Mouse (Mus musculus) kidney, embryonic 14.5 days (tissue): ENCODE measurements around the gene Wars2. TPM values are rescaled to one million over a fixed set of nuclear protein-coding genes. Genes with fewer than 3 reads are reported as not detected.

Experiments
- ATAC-seq: fragments of 200-750 bp; cut with Nextera tagmentation; 2 replicates; pipeline ENCODE4 v1.8.0; 2017; ENCODE audit warnings: moderate number of reproducible peaks, mild to moderate bottlenecking, moderate TSS enrichment, moderate library complexity; ENCODE audit not compliant: low FRiP score, low TSS enrichment
- H3K27ac ChIP-seq: fragments of 300-500 bp; sonication (generic); 2 replicates; pipeline ENCODE4 v1.5.1; 2014; ENCODE audit warnings: low read depth, mild to moderate bottlenecking, low read length, moderate library complexity, mixed read lengths
- H3K27me3 ChIP-seq: fragments of 300-500 bp; sonication (generic); 2 replicates; pipeline ENCODE4 v1.6.1; 2014; ENCODE audit warnings: mild to moderate bottlenecking, low read length; ENCODE audit not compliant: control insufficient read depth, insufficient read depth
- H3K36me3 ChIP-seq: fragments of 300-500 bp; sonication (generic); 2 replicates; pipeline ENCODE4 v1.6.1; 2014; ENCODE audit warnings: low read length, mixed read lengths; ENCODE audit not compliant: control insufficient read depth, insufficient read depth
- H3K4me1 ChIP-seq: fragments of 300-500 bp; sonication (generic); 2 replicates; pipeline ENCODE4 v1.6.1; 2014; ENCODE audit warnings: low read length, mixed read lengths; ENCODE audit not compliant: control insufficient read depth, insufficient read depth
- H3K4me2 ChIP-seq: fragments of 300-500 bp; sonication (generic); replicated peaks from 2 replicates; pipeline ENCODE4 v1.6.1; 2014; ENCODE audit warnings: low read depth, mild to moderate bottlenecking, low read length
- H3K4me3 ChIP-seq: fragments of 300-500 bp; sonication (generic); 2 replicates; pipeline ENCODE4 v1.5.1; 2014; ENCODE audit warnings: mild to moderate bottlenecking, low read length
- H3K9ac ChIP-seq: fragments of 300-500 bp; sonication (generic); 2 replicates; pipeline ENCODE4 v1.6.1; 2014; ENCODE audit warnings: low read depth, mild to moderate bottlenecking, low read length, moderate library complexity
- H3K9me3 ChIP-seq: fragments of 300-500 bp; sonication (generic); 2 replicates; pipeline ENCODE4 v1.6.1; 2016; ENCODE audit warnings: low read length; ENCODE audit not compliant: control insufficient read depth
- WGBS: fragments of 180-500 bp; shearing (Covaris S2); extraction: QIAGEN DNeasy Blood & Tissue Kit; methylation state at CpG from one replicate; pipeline ENCODE4 v1.1.7; 2014; 5-methylcytosine and 5-hydroxymethylcytosine counted together
- polyA plus RNA-seq: library from polyadenylated mRNA; unstranded; fragments of >200 nt; fragmentation: Nextera tagmentation; extraction: Ambion mirVana; gene quantifications from 2 replicates; pipeline ENCODE4 v1.2.1, GENCODE M21; 2014

Gene Wars2
- polyA plus RNA-seq, 1 experiment from 2014 or later, result 10.5 TPM

DNA sequence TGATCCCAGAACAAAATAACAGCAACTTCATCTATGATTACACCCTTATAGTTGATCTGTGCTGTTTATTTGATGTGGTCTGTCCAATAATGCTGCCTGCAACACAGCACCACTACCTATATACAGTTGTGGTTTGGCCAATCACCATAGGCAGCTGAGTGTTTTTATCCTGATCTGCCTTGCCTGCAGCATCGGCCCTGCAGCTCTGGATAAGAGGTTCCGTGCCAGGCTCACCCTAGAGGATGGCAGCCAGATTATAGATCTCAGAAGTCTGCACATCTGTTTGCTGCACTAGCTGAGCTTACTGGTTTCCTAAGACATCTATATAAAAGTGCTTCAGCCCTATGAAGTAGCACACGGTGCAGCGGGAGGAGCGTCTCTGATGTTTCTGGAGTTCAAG, 32.3 kb downstream of the Wars2 start:
- H3K4me2 ChIP-seq, result no peak overlapping the region
- H3K27me3 ChIP-seq, result no peaks in the 10 kb centered on the region
- WGBS, result 89% methylated on average over 5 of the region's 5 CpGs
- no peaks in the 10 kb centered on the region for H3K9me3 ChIP-seq
- H3K36me3 ChIP-seq, result no peaks in the 10 kb centered on the region
- no peak overlapping the region for H3K9ac ChIP-seq
- peaks cover 4% of the 10 kb centered on the region; the same call in 1 of the 2 replicates for H3K4me1 ChIP-seq
- ATAC-seq, result no peak
- no peak overlapping the region for H3K27ac ChIP-seq
- no peak overlapping the region for H3K4me3 ChIP-seq

DNA sequence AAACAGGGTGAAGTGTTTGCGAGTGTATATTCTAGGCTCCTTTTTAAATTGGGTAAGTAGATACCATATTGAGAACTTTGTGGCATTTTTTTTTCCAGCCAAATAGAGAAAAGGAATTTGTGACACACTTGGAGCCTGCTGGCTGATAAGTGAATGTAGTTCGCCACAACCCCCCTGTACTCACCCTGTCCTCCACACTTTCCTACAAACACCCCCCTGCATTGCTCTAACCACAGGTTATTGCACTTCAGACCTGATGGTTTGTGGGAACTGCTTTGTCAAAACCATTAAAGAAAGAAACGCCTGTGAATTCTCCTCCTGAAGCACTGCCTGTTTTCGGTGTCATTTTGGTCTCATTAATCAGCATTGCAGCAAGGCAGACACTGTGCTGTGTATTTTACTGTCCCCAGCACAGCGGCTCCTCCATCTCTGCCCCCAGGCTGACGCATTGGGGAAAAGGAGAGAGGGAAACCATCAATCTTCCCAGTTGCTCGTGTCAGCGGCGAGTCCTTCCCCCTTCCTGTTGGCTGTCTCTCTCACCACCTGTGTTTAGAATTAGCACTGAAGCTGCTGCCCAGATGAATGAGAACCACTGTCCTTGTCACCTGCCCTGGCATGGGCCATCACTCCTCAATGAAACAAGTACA, 33.9 kb downstream of the Wars2 start:
- H3K4me1 ChIP-seq, result peaks cover 4% of the 10 kb centered on the region; the same call in 1 of the 2 replicates
- H3K9me3 ChIP-seq, result no peaks in the 10 kb centered on the region
- H3K27ac ChIP-seq, result no peak overlapping the region
- 17% methylated on average over 9 of the region's 9 CpGs for WGBS
- H3K36me3 ChIP-seq, result no peaks in the 10 kb centered on the region
- no peaks in the 10 kb centered on the region for H3K27me3 ChIP-seq
- no peak for ATAC-seq
- H3K9ac ChIP-seq, result no peak overlapping the region
- H3K4me2 ChIP-seq, result 0 out of 2 replicates have a peak overlapping the region, but pooled peaks have one; percentile 10
- H3K4me3 ChIP-seq, result no peak overlapping the region

DNA sequence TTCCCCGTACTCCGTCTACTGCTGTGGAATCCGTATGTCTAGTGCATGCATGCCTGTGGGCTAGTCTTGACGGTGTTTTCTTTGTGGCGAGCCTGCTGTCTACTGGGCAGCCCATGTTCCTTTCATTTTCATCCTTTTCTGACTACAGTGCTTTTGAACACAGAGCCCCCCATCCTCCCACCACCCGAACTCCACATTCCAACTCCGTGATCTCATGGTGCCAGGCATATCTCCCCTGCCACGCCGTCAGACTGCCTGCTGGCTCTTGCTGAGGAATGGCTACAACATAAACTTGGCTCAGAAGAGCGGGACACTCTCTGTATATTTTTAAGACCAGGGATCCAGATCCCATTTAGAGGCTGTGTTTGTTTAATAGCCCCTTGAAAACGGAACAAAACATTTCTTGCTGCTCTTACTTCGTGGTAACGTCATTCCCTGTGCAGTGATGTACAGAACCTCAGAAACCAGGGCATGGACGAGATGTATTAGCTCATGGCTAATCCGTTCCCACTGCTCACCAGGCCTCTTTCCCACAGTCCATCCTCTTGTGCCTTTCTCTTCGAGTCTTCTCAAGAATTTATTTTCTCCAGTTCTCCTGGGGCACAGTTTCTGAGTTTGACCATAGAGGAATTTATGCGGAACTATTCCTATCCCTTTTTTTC, 42.6 kb downstream of the Wars2 start:
- no peaks in the 10 kb centered on the region for H3K27me3 ChIP-seq
- H3K4me1 ChIP-seq, result no peaks in the 10 kb centered on the region
- no peaks in the 10 kb centered on the region for H3K36me3 ChIP-seq
- H3K4me2 ChIP-seq, result no peak overlapping the region
- no peak overlapping the region for H3K27ac ChIP-seq
- H3K9ac ChIP-seq, result no peak overlapping the region
- 83% methylated on average over 17 of the region's 17 CpGs for WGBS
- H3K9me3 ChIP-seq, result no peaks in the 10 kb centered on the region
- H3K4me3 ChIP-seq, result no peak overlapping the region
- ATAC-seq, result no peak

DNA sequence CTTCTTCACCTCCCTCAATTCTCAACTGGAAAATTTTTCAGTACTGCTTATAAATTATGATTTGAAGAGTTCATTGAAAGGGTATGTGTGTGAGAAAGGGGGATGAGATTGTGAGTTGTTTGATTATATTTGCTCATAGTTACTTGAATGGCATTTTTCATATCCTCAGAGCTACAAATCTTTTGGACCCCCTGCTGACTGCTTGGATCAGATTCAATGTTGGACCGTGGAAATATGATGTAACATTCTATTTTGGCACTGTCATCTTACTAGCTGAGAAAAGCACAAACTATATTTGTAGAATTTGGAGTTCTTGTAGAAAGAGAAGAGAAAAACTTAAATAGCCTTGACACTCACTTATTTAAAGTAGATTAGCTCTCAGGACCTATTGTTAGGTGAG, 43.5 kb downstream of the Wars2 start:
- Histone ChIP-seq H3K27me3 (no peaks in the 10 kb centered on the region), H3K4me2 (no peak overlapping the region), H3K4me3 (no peak overlapping the region), H3K36me3 (no peaks in the 10 kb centered on the region), H3K9me3 (no peaks in the 10 kb centered on the region), H3K4me1 (no peaks in the 10 kb centered on the region), H3K27ac (no peak overlapping the region), H3K9ac (no peak overlapping the region)
- 82% methylated on average over 1 of the region's 1 CpGs for WGBS
- ATAC-seq, result no peak

DNA sequence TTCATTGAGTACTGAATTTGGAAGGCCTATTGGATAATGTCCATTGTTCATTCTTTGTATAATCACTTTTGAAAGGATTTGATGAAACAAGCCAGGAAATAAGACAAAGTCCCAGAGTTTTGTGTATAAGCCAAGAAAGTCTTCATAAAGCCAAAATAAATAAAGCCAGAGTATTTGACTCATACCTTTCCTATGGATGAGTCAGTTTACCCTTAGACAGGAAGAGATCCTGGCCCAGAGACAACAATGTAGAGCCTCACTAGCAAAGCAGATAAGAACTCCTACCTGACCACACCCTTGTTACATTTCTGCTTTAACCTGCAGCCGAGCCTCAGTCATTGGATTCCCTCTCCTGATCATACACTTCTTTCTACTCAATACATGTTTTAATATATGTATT, 47.2 kb downstream of the Wars2 start:
- no peak overlapping the region for H3K4me3 ChIP-seq
- no peak overlapping the region for H3K4me2 ChIP-seq
- no peaks in the 10 kb centered on the region for H3K9me3 ChIP-seq
- no peak overlapping the region for H3K27ac ChIP-seq
- 100% methylated on average over 1 of the region's 1 CpGs for WGBS
- H3K4me1 ChIP-seq, result no peaks in the 10 kb centered on the region
- H3K9ac ChIP-seq, result no peak overlapping the region
- H3K27me3 ChIP-seq, result no peaks in the 10 kb centered on the region
- no peak for ATAC-seq
- no peaks in the 10 kb centered on the region for H3K36me3 ChIP-seq

DNA sequence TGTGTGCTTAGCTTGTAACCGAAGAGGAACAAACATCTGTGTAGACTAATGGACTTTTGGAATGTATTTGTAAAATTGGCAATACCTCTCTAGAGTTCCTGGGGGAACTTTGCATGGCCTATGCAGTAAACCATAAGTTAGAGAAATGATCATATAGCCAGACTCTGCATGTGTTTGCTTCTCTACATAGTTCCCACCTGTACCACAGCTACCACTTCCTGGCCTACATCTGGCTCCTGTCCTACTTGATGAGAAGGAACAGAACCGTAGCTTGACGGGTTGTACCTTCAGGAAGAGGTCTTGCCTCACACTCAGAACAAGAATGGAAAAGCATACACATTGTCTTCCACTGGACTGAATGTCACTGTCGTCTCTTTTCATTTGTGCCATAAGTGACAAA, 52.7 kb downstream of the Wars2 start:
- ATAC-seq, result no peak
- H3K4me3 ChIP-seq, result no peak overlapping the region
- H3K9ac ChIP-seq, result no peak overlapping the region
- no peak overlapping the region for H3K4me2 ChIP-seq
- H3K9me3 ChIP-seq, result no peaks in the 10 kb centered on the region
- no peaks in the 10 kb centered on the region for H3K36me3 ChIP-seq
- no peaks in the 10 kb centered on the region for H3K27me3 ChIP-seq
- H3K4me1 ChIP-seq, result no peaks in the 10 kb centered on the region
- H3K27ac ChIP-seq, result no peak overlapping the region
- WGBS, result 87% methylated on average over 4 of the region's 4 CpGs

DNA sequence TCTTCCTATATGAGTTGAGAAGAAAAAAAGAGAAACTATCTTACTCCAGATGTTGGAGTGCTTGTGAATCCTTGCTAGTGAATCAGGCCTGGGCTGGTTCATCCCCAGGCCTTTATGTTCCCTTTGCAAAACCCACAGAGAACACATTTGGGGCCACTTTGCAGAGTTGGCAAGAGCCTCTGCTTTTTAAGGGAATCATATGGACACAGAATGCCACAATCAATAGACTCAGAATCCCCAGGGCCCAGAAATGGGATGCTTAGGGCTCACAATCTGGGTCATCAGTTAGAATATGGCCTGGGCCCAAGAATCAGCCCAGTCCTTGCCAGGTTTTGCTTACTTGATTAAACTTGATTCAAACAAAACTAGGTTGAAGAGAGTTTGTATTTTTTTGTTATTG, 62.5 kb downstream of the Wars2 start:
- H3K4me3 ChIP-seq, result no peak overlapping the region

DNA sequence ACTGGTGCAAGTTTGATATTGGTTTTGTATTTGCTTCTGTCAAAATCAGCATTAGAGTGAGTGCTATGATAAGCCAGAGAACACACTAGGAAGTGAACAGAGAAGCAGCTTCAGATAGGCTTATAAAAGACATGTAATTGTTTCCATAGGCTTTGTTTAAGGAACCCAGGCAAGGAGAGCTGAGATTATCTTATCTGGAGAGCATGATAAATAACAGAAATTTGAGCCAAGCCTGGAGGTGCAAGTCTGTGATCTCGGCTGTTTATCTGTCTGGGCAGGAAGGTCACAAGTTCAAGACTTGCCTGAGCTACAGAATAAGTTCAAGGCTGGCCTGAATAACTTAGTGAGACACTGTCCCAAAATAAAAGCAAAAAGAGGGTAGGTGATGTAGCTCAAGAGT, 67.5 kb downstream of the Wars2 start:
- no peak for ATAC-seq
- H3K4me1 ChIP-seq, result no peaks in the 10 kb centered on the region
- H3K9me3 ChIP-seq, result no peaks in the 10 kb centered on the region
- no peak overlapping the region for H3K4me3 ChIP-seq
- no peak overlapping the region for H3K9ac ChIP-seq
- H3K36me3 ChIP-seq, result no peaks in the 10 kb centered on the region
- 26% methylated on average over 1 of the region's 1 CpGs for WGBS
- H3K27ac ChIP-seq, result no peak overlapping the region
- no peaks in the 10 kb centered on the region for H3K27me3 ChIP-seq
- H3K4me2 ChIP-seq, result no peak overlapping the region

More for the DNA sequence above, 62.5 kb downstream of the Wars2 start:
- Histone ChIP-seq H3K4me2 (no peak overlapping the region), H3K9me3 (no peaks in the 10 kb centered on the region), H3K9ac (no peak overlapping the region), H3K4me1 (no peaks in the 10 kb centered on the region), H3K27me3 (no peaks in the 10 kb centered on the region), H3K36me3 (no peaks in the 10 kb centered on the region), H3K27ac (no peak overlapping the region)
- no peak for ATAC-seq

DNA sequence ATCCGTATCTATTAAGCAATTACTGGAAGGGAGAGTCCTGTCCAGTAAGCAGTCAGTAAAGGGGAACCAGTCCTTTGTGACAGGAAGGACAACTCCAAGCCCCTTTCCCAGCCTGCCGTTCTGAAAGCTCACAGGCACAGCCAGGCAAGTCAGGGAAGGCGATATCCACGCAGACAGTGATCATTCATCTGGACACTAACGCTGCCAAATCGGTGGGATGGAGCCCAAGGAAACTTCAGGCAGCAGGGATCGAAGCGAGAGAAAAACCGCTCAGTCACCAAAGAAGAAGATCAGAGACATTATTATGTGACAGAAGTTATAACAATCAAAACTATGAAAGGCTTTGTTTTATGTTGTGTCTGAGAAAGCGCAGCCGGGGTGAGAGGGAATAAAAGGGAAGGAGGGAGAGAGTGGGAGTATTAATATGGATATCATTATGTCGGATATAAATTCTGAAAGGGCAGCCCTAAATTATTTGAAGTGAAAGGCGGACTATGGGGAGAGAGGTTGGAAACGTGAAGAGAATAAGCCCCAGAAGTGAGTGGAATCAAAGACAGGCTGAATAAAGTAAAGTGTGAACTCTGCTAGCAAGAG, 70.3 kb downstream of the Wars2 start:
- Histone ChIP-seq H3K27ac (no peak overlapping the region), H3K36me3 (no peaks in the 10 kb centered on the region)
- WGBS, result 24% methylated on average over 14 of the region's 14 CpGs

More for the DNA sequence above, 70.3 kb downstream of the Wars2 start:
- H3K9ac ChIP-seq, result no peak overlapping the region
- no peaks in the 10 kb centered on the region for H3K9me3 ChIP-seq
- no peak for ATAC-seq
- H3K4me2 ChIP-seq, result no peak overlapping the region
- no peaks in the 10 kb centered on the region for H3K4me1 ChIP-seq
- no peak overlapping the region for H3K4me3 ChIP-seq
- no peaks in the 10 kb centered on the region for H3K27me3 ChIP-seq
